Mouse (Mus musculus) layer of hippocampus, adult 8-10 months (tissue): ENCODE results near the gene Prdm16. TPM values are rescaled to one million over a fixed set of nuclear protein-coding genes. Genes with fewer than 3 reads are reported as not detected.

ENCODE experiments used
- DNase-seq, 2 experiments: peaks; one replicate each; pipeline ENCODE4 v3.0.0; 2022; ENCODE audit warnings: low spot score in 2 of 2
- total RNA-seq, 4 experiments: library from RNA; stranded (reverse); gene quantifications; 2 replicates each; pipeline ENCODE4 v1.2.4; 2022

Gene Prdm16
- total RNA-seq, 4 experiments from 2014 or later = 9.3 to 15.5 (median 13.9) TPM

GRCm38 (mm10) chr4:154639591-154640442, 3.1 kb upstream of the Prdm16 start:
- DNase-seq = no peak

DNA sequence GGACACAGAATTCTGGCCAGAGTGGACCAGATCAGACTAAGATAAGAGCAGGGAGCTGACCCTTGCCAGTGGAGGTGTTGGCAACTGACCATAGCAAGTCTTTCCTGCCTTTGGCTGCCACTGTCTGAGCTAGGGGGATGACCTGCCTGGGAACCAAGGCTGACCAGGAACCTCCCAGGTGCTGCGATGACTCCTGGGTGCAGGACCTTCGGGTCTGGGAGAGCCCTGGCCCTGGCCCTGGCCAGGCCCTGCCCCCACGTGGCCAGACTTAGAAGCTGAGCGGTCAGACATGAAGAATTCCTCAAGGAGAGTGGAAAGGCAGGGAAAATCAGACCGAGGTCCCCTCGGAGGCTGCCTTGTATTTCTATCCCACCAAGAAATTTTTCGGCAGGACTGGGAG, 2.5 kb upstream of the Prdm16 start:
- DNase-seq = no peak

DNA sequence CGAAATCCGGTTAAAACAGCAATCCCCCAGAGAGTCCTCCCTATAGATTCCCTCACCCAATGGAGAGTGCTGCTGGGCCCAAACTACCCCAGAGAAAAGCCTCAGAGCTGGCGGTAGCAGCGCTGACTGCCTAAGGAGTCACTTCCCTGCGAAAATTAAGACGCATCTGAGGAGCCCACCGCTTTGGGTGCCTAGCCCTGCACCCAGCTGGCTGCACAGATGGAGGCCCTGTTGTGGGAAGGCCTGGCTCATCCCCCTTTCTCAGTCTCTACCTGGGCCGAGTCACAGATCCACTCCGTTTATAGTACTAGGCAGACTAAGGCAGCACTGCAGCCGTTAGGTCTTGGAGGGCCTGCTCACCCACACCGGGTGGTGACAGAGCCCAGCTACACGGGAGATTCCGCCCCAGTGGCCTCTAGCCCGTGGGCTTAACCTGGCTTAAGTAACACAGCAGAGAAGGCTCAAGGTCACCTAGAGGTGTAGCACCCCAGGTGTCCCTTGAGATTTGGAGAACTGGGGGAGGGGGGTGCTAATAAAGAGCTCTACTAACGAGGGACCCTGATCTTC, 1.7 kb upstream of the Prdm16 start:
- DNase-seq = no peak

DNA sequence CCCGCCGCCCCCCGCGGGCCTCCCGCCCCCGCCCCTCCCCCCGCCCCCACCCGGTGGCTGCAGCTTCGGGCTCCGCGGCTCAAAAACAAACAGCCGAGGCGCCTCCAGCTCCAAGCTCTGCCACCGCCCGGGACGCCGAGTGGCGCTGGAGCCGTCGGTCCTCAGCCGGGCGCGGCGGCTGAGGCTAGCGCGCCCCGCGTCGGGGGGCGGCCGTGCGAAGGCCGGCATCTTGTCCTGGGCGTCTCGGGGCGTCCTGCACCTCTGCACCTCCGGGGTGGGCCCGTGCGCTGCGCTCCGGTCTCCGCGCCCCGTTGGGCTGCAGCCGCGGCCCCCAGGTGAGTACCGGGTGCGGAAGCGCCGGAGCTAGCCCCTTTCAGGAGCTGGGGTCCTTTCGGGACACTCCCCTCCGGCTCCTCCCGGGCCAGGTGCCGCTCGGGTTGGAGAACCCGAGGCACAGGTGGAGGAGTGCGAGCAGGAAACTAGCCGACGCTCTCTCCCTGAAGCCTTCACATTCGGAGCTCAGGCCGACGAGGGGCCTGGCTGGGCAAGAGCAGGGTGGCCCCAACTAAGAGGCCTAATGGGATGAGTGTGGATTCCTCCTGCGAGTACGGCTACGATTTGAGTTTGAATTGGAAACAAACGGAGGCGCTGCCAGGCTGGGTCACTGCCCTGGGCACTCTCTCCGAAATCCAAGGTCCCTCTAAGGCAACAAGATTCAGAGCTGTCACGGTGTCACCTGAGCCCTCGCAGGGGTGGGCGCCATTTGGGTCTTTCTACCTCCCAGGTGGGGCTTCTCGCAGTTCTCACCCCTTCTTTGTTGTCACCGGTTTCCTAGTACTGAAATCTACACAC, 1.0 kb upstream of the Prdm16 start:
- DNase-seq = no peak

DNA sequence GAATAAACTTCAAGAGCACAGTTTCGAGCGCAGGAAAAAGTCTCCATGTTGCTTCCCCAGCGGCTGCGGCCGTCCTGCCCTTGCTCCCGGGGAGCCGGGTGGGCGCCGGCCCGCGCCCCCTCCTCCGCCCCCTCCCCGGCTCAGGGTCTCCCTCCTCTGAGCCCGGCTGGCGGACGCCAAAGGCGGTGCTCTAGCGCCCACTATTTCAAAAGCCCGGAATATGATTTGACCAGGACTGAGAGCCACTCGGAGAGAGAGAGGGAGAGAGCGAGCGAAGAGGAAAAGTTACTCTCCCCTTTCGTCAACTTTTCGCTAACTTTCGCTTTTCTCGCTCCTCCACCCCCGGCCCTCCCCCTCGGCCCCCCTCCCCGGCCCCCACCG, 630 bp downstream of the Prdm16 start:
- no peak for DNase-seq

- DNase-seq = no peak
Measured at GRCm38 (mm10) chr4:154635241-154636052, 1.2 kb downstream of the Prdm16 start.

DNA sequence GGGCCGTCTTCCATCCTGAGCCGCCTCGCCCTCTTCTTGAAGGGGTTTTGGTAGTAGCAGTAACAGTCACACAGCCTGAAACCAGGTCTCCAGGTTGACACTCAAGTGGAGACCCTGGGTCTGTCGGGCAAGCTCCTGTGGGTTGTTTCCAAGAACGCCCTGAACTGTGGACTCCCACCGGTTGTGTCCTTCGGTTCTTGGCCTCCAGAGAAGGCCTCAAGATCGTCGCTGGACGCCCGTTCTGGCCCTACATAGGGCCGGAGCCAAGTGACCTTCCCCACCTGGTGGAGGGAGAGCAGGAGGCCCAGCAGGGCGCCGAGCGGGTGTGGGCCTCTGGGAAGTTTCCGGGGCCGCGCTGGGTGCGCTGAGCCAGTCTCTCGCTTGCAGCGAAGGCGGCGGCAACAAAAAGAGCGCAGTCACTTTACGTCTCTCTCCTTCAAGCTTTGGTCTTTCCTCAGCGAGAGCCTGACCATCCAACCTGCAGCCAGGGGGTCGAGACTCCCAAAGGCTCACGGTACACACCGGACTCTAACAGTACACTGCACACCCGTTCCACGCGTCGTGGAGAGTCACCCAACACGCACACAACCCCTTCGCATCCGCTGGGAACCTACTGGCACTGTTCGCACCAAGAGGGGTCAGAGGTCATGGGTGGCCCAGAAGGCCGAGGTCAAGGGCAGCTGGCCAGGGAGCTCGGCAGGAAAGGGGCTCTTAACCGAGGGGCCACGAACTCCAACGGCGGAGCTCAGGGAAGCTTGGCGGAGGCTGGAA, 2.0 kb downstream of the Prdm16 start:
- no peak for DNase-seq

DNA sequence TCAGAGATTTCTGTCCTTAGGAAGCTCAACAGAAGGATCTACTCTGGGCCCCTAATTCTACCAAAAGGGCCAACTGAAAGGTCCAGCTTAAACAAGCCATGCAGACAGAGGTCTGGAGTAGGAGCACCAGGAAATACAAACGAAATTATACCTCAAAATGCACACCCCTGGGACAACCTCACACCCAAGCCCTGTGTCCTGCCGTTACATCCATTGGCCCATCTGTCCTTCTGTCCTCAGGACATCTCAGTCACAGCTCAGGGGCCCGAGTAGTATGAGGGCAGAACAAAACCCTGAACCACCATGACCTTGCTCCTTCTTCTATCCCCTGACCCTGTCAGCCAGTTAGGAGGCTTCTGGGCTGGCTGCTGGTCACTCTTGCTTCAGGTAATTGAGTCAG, 2.7 kb downstream of the Prdm16 start:
- no peak for DNase-seq

DNA sequence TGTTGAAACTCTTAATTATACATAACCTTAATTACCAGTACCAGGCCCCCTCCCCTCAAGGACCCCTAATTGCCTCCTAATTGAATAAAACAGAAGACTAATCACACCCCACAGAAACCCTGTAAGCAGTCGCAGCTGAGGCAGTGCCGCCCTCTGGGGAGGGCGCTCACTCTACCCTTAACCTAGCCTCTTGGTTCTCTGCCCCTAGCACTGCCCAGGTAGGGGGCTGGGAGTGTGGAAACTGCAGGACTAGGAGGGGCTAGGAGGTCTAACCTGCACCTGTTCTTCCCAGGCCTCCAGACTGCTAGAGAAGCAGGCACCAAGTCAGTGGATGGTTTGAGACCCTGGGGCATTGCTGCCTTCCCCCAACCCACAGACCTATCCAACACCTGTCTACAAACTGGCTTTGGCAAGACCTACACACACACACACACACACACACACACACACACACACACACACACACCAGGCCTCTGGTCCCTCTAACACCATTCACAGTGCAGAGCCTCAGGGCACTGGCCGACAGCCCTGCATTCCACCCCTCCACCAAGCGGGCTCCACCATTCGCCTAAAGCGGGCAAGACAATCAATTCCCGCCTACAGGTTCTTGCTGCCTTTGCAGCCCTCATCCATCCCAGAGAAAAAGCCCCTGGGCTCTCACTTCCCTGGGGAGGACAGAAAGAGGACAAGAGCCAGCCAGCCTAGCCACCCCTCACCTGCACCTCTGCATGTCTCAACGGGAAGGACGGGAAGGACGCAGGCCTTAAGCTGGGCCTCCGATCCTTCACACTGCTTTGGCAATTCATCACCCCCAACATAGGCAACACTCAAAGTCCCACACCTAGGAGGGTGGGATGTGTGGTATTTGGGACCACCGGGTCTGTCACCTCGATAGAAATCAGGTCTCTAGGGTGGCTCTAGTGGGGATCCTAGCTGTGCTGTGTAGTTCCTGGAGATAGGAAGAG, 3.6 kb downstream of the Prdm16 start:
- DNase-seq = no peak

DNA sequence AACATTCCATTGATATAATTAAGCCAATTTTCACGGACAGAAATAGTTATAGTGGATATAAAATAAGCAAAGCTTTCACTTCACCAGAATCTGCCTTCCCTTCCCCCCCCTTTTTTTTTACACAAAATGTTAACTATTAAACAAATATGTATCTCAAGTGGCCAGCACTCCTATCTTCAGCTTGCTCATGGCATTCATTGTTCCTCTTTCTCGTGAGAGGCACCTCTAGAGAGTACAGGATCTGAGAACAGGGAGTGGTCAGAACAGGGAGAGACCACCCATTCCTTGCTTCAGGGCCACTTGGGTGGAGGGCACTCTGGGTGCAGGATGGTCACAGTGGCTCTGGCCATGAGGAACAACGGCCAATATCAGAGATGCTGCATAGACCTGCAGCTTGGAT, 5.9 kb downstream of the Prdm16 start:
- no peak for DNase-seq

- DNase-seq = no peak
Measured at GRCm38 (mm10) chr4:154627419-154628142, 9.1 kb downstream of the Prdm16 start.

DNA sequence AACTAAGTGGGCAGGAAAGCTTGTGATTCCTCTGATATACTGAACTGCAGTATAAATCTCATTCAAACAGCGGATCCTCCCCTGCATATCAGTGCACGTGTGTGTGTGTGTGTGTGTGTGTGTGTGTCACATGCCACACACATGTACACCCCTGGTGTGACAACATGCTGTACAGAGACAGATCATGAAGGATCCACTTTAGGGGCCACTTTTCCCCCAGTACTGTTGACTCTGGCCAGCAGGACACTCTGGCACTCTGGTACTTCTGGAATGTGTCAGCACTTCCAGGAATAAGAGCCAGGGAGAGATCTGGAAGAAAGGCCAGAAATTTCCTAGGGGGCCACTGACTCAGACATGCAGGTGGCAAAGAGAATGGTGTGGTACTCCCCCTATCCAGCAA, 10.4 kb downstream of the Prdm16 start:
- DNase-seq = no peak

- no peak for DNase-seq
Measured at GRCm38 (mm10) chr4:154625710-154626109, 11.0 kb downstream of the Prdm16 start.

DNA sequence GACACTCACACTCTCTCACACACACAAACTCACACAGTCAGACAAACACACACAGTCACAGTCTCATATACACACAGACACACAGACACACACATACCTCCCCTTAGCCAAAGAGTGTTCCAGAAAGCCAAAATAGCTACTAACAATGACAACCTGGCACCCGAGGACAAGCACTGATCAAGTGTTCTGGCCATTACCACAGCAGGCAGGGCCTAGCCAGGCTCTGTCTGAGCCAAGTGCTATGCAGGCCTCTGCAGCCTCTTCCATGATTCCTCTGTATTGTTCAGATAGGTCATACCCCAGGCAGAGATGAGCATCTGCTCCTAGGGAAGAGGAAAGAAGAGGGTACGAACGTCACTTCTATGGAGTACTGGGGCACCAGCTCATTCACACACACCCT, 13.4 kb downstream of the Prdm16 start:
- DNase-seq = no peak

- no peak for DNase-seq
Measured at GRCm38 (mm10) chr4:154622521-154622920, 14.2 kb downstream of the Prdm16 start.

- DNase-seq = no peak
Measured at GRCm38 (mm10) chr4:154611167-154611566, 25.5 kb downstream of the Prdm16 start.

DNA sequence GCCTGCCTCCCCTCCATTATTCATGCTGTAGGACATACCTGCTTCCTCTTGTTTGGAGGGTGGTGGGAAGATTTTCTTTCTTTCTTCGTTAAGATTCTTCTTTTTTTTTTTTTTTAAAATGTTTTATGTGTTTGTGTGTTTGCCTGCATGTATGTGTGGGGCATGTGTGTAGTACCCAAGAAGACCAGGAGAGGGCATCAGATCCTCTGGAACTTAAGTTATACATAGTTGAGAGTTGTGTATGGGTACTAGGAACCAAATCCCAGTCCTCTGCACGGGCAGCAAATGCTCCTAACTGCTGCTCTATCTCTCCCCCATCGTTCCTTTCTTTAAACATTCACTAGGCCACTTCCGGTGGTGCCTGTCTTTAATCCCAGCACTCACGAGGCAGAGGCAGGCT, 28.9 kb downstream of the Prdm16 start:
- no peak for DNase-seq

- no peak for DNase-seq
Measured at GRCm38 (mm10) chr4:154604442-154604830, 32.2 kb downstream of the Prdm16 start.
